Comparison of ENCODE assay signal across 23 mouse cellular contexts in the genomic region with DNA sequence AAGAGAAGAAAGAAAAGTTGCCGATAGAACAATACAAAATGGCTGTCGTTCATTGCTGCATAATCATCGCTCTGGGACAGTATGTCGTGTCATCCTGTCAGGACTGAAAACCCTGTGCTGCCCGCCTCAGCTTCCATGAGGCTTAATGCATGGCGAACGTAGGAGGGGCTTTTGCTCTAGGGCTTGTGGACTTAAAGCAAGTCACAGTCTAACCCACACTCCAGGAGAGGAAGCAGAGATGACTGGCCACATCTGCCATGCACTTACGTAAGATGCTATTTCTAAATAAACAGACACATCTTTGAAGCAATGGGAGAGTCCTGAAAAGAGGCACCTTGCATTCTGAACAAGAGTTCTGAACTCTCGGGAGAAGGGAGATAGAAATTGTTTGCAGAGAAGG. TPM values are rescaled to one million over a fixed set of nuclear protein-coding genes. Genes with fewer than 3 reads are reported as not detected.
DNase-seq lines count a peak whose midpoint lies in the region; ATAC-seq and TF ChIP-seq lines count a peak whose summit lies in the region.
"Had no signal": no experiment of that assay in that cellular context is flagged by ENCODE, and none has a peak within 500 bp of the region (broad histone marks: within the 10 kb centered on the region; RNA-seq: fewer than 3 reads in every experiment).

No protein-coding gene starts in this region.

- no peak for TF ChIP-seq POLR2A in bone marrow, adult 2 months (IDR thresholded peaks at IDR 0.05; ENCODE audit: borderline replicate concordance, control insufficient read depth, low read depth, low read length)

- DNase-seq in 416B (ENCODE audit: low read depth) = peak; percentile 79
- DNase-seq in lung, adult 18-20 months = no peak
- DNase-seq in ovary, postnatal 36 days (ENCODE audit: low spot score) = no peak
- no peak for DNase-seq in cerebellum, postnatal 36 days
- DNase-seq in heart, adult 9 months (ENCODE audit: low spot score in 2 of 2) = no peak
- DNase-seq: adrenal gland, adult 8-10 months; cerebellum, adult 11 months; cerebellum, adult 18-20 months; cerebellum, adult 8-10 months; cerebellum, adult 9-11 months had no signal

- no peak overlapping the region for H3K4me3 ChIP-seq in bone marrow, adult 2 months (replicated peaks; ENCODE audit: control insufficient read depth, low read depth, low read length)
- H3K4me3 ChIP-seq: embryonic facial prominence, embryonic 13.5 days; embryonic facial prominence, embryonic 15.5 days; erythroblast, embryonic 14.5 days; forebrain, embryonic 10.5 days; forebrain, embryonic 12.5 days had no signal

- peaks cover 1% of the 10 kb centered on the region for H3K4me1 ChIP-seq in bone marrow, adult 2 months (ENCODE audit: control insufficient read depth, insufficient read depth, low read length)

- no peak for TF ChIP-seq CTCF in bone marrow, adult 2 months (IDR thresholded peaks at IDR 0.05; ENCODE audit: control insufficient read depth, insufficient read depth, low read length)

- WGBS in bone marrow, adult 2 months = 47% methylated on average over 9 of the region's 9 CpGs

- peak overlapping the region; percentile 49 for H3K27ac ChIP-seq in bone marrow, adult 2 months (ENCODE audit: control insufficient read depth, insufficient read depth, low read depth, low read length, poor library complexity)
- H3K27ac ChIP-seq: embryonic facial prominence, embryonic 13.5 days; embryonic facial prominence, embryonic 15.5 days; forebrain, embryonic 10.5 days; forebrain, embryonic 12.5 days had no signal

- peak; percentile 62 for ATAC-seq in megakaryocyte, adult 5-6 weeks (ENCODE audit: poor library complexity, severe bottlenecking)
- ATAC-seq in monocyte, adult 5-6 weeks (replicated peaks; ENCODE audit: insufficient number of reproducible peaks, low FRiP score, low TSS enrichment, poor library complexity, severe bottlenecking) = 0 out of 2 replicates have a peak, but pooled peaks have one; percentile 12
- ATAC-seq: activated CD4-positive, CD25-positive, alpha-beta regulatory T cell, adult 4 months; CD4-positive, CD25-positive, alpha-beta regulatory T cell, adult 4 months; forebrain, embryonic 14.5 days; forebrain, embryonic 16.5 days; Patski had no signal

RNA-seq across cellular contexts. Expression of gene 1810055G02Rik, which starts 15.1 kb away (rescaled TPM):
- 1.8 and 6.0 TPM in 2 replicates for polyA plus RNA-seq in bone marrow, adult 2 months (2011; ENCODE audit: insufficient read depth, insufficient read length, low replicate concordance, missing spikeins)
- 8.0 and 10.6 TPM in 2 replicates for total RNA-seq in megakaryocyte, adult 5-6 weeks (2015)
- total RNA-seq in megakaryocyte, adult 5-6 weeks (2017) = 4.5 and 6.2 TPM in 2 replicates
- 3.8 to 9.4 TPM (median 9.1 TPM) in 3 replicates for total RNA-seq in monocyte, adult 5-6 weeks (2017)

RNA-seq across cellular contexts. Expression of gene Lrp5, which starts 36.8 kb away (rescaled TPM):
- 4.5 and 5.8 TPM in 2 replicates for polyA plus RNA-seq in bone marrow, adult 2 months (2011; ENCODE audit: insufficient read depth, insufficient read length, low replicate concordance, missing spikeins)
- total RNA-seq in megakaryocyte, adult 5-6 weeks (2015) = 15.2 and 17.9 TPM in 2 replicates
- total RNA-seq in megakaryocyte, adult 5-6 weeks (2017) = 12.5 and 13.6 TPM in 2 replicates
- 10.1 to 17.6 TPM (median 14.0 TPM) in 3 replicates for total RNA-seq in monocyte, adult 5-6 weeks (2017)

RNA-seq across cellular contexts. Expression of gene Kmt5b, which starts 44.1 kb away (rescaled TPM):
- polyA plus RNA-seq in bone marrow, adult 2 months (2011; ENCODE audit: insufficient read depth, insufficient read length, low replicate concordance, missing spikeins) = 24.3 and 43.2 TPM in 2 replicates
- 25.8 and 28.5 TPM in 2 replicates for total RNA-seq in megakaryocyte, adult 5-6 weeks (2015)
- total RNA-seq in megakaryocyte, adult 5-6 weeks (2017) = 44.7 and 54.8 TPM in 2 replicates
- 103 to 126 TPM (median 109 TPM) in 3 replicates for total RNA-seq in monocyte, adult 5-6 weeks (2017)
